Mouse (Mus musculus): ENCODE measurements around the gene Cyp2j6. TPM values are rescaled to one million over a fixed set of nuclear protein-coding genes. Genes with fewer than 3 reads are reported as not detected.
"Not testable (repeated sequence)": the region's sequence is repeated elsewhere in the genome, so short reads cannot be mapped to it uniquely, and the experiment has no call there.

The Cyp2j6 gene
- 1.9 TPM in 1 of 2 replicates, not detected in the other for polyA plus RNA-seq (2011; ENCODE audit: insufficient read depth, insufficient read length, low replicate concordance, missing spikeins)

- peak within 1 kb of the TSS; percentile 52 for H3K4me3 ChIP-seq (replicated peaks; ENCODE audit: control insufficient read depth, low read depth, low read length)
- WGBS: under 1% methylated on average over 16 of the region's 16 CpGs
- H3K4me1 ChIP-seq (ENCODE audit: control insufficient read depth, insufficient read depth, low read length): no peaks in the 10 kb centered on the region
- H3K27ac ChIP-seq (ENCODE audit: control insufficient read depth, insufficient read depth, low read depth, low read length, poor library complexity): no peak within 1 kb of the TSS
- TF ChIP-seq CTCF (IDR thresholded peaks at IDR 0.05; ENCODE audit: control insufficient read depth, insufficient read depth, low read length): no peak
- TF ChIP-seq POLR2A (IDR thresholded peaks at IDR 0.05; ENCODE audit: borderline replicate concordance, control insufficient read depth, low read depth, low read length): no peak
Observed at GRCm38 (mm10) chr4:96553133-96553819, at the start of gene Cyp2j6. TSS of gene Cyp2j6 (minus strand) at chr4:96553661.

DNA sequence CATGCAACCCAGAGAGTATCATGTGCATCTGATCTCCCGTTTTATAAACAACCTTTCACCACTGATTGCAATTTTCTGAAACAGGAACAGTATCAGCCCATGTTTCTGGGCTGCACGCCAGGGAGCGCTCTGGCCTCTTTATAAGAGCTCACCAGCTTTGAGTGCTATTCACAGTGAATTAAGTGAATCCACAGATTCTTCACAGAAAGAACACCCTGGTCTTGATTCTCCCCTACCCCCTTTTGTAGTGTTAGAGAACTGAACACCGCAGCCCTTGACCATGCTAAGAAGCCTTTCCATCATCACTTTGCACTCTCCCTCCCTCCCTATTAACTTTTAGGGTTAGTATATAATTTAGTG lies 38.3 kb upstream of the Cyp2j6 start:
- no peak overlapping the region for H3K27ac ChIP-seq (ENCODE audit: control insufficient read depth, insufficient read depth, low read depth, low read length, poor library complexity)
- no peak overlapping the region for H3K4me3 ChIP-seq (replicated peaks; ENCODE audit: control insufficient read depth, low read depth, low read length)
- 8% methylated on average over 4 of the region's 4 CpGs for WGBS
- no peaks in the 10 kb centered on the region for H3K4me1 ChIP-seq (ENCODE audit: control insufficient read depth, insufficient read depth, low read length)
- no peak for TF ChIP-seq POLR2A (IDR thresholded peaks at IDR 0.05; ENCODE audit: borderline replicate concordance, control insufficient read depth, low read depth, low read length)
- TF ChIP-seq CTCF (IDR thresholded peaks at IDR 0.05; ENCODE audit: control insufficient read depth, insufficient read depth, low read length): no peak

DNA sequence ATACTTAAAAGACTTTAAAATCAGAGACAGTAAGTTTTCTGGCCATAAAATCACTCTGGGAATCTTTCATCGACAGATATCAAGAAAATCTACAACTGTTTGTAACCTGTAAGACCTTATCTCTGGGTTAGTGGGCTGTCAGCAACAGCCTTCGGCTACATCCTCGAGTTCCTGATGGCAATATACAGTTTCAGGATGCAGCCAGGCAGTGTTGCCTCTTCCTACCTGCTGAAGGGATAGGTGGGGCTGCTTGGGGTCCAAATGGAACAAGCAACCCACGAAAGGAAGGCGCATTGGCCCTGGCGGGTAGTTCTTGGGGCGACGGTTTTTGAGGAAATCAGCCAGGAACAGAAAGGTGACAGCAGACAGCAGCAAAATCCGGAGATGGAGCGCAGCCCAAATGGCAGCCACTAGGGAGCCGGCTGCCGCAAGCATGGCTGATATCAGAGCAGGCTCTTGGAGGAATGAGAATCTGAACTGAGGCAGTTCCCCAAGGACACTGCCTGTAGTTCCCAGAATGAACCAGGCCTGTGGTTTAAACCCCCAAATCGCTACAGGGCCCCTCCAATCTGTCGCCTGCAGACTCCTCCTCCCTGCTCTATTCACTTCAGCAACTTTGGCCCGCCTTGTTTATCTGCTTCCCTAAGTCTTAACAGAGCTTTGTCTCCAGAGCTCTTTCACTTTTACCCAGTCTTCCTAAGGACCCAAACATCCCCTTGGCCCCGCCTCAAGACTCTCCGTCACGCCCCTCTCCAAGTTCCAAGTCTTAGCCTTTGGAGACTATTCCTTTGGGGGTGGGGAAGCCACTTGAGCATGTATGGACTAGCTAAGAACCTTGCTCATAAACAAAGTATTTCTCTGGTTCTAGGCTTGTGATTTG lies 37.7 kb upstream of the Cyp2j6 start, which contains the start of gene Cyp2j9:
Gene Cyp2j9 (minus strand): TSS at position 668 of the 880 bp plus-strand sequence.
- no peak within 1 kb of the TSS; the same call in 1 of the 2 replicates for H3K27ac ChIP-seq (ENCODE audit: control insufficient read depth, insufficient read depth, low read depth, low read length, poor library complexity)
- WGBS: under 1% methylated on average over 18 of the region's 18 CpGs
- H3K4me1 ChIP-seq (ENCODE audit: control insufficient read depth, insufficient read depth, low read length): no peaks in the 10 kb centered on the region
- TF ChIP-seq POLR2A (IDR thresholded peaks at IDR 0.05; ENCODE audit: borderline replicate concordance, control insufficient read depth, low read depth, low read length) (no peak), CTCF (IDR thresholded peaks at IDR 0.05; ENCODE audit: control insufficient read depth, insufficient read depth, low read length) (no peak)
- peak within 1 kb of the TSS; percentile 45 for H3K4me3 ChIP-seq (replicated peaks; ENCODE audit: control insufficient read depth, low read depth, low read length)

DNA sequence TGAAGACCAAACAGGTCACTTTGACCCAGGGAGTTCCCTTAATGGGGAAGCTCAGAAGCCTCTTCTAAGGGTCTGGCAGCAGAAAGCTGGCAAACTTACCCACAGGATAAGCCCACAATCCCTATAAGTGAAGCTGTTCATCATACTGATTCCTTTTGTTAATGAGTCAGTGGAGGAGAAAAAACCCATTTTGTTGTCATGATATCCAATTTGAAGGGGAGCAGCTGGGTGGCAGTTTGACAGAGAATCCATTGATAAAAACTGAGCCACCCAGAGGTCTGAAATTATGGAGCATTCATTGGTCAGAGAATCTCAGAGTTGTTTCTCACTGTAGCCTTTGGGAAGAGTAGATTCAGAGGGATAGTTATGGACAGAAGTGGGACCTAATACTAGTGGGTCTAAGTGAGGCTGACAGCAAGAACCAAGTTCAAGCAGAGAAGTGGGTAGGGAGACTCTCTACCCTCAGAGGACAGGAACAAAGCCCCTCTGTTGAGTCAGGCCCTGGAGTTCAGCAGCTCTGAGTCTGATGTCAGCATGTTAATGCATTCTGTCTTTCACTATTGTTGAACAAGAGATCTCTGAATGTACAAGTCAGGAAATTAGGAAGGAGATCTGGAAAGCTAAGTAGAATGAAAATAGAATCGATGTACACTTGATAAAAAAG lies 28.1 kb upstream of the Cyp2j6 start:
- no peak overlapping the region for H3K27ac ChIP-seq (ENCODE audit: control insufficient read depth, insufficient read depth, low read depth, low read length, poor library complexity)
- TF ChIP-seq POLR2A (IDR thresholded peaks at IDR 0.05; ENCODE audit: borderline replicate concordance, control insufficient read depth, low read depth, low read length) (no peak), CTCF (IDR thresholded peaks at IDR 0.05; ENCODE audit: control insufficient read depth, insufficient read depth, low read length) (no peak)
- H3K4me3 ChIP-seq (replicated peaks; ENCODE audit: control insufficient read depth, low read depth, low read length): no peak overlapping the region
- 56% methylated on average over 1 of the region's 1 CpGs for WGBS
- no peaks in the 10 kb centered on the region for H3K4me1 ChIP-seq (ENCODE audit: control insufficient read depth, insufficient read depth, low read length)

GRCm38 (mm10) chr4:96580351-96580750 lies 26.9 kb upstream of the Cyp2j6 start:
- WGBS: 77% methylated on average over 6 of the region's 6 CpGs
- H3K4me1 ChIP-seq (ENCODE audit: control insufficient read depth, insufficient read depth, low read length); H3K27ac ChIP-seq (ENCODE audit: control insufficient read depth, insufficient read depth, low read depth, low read length, poor library complexity); H3K4me3 ChIP-seq (replicated peaks; ENCODE audit: control insufficient read depth, low read depth, low read length): not testable (repeated sequence)

DNA sequence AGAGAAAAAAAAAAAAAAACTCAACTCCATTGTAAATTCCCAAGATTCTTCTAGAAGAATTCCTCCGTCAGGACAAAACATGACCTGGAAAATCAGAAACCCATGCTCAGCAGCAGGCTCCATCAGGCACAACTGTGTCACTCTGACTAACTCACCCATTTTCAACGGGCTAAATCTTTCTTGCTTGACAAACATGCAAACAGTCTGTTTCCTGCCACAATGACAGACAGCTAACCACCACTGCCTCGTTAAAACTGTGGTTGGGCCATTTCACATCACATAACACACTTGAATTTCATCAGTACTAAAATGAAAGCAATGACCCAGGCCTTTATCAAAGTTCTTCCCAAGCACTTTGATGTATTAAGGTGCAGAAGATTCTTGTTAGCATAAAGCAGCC lies 16.0 kb upstream of the Cyp2j6 start:
- H3K4me3 ChIP-seq (replicated peaks; ENCODE audit: control insufficient read depth, low read depth, low read length): no peak overlapping the region
- TF ChIP-seq POLR2A (IDR thresholded peaks at IDR 0.05; ENCODE audit: borderline replicate concordance, control insufficient read depth, low read depth, low read length) (no peak), CTCF (IDR thresholded peaks at IDR 0.05; ENCODE audit: control insufficient read depth, insufficient read depth, low read length) (no peak)
- no peak overlapping the region for H3K27ac ChIP-seq (ENCODE audit: control insufficient read depth, insufficient read depth, low read depth, low read length, poor library complexity)
- 11% methylated on average over 3 of the region's 3 CpGs for WGBS
- H3K4me1 ChIP-seq (ENCODE audit: control insufficient read depth, insufficient read depth, low read length): no peaks in the 10 kb centered on the region; the same call in 1 of the 2 replicates

DNA sequence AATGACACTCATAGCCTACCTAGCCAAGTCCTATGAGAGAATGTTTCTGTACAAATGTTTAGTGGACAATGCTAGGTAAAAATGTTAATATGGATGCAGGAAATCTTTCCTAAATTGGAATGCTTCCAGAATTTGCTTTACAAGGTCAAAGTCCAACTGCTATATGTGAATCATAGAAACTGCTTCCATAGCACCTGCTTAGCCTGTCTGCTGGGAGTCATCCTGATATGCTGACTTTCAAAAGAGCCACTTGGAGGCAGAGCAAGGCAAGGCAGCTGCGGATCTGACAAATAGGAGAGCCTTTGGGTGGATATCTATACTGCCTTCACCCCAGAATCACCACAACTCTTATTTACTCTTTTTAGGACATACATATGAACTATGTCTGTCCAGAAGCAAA lies 14.5 kb upstream of the Cyp2j6 start:
- WGBS: 74% methylated on average over 1 of the region's 1 CpGs
- H3K4me1 ChIP-seq (ENCODE audit: control insufficient read depth, insufficient read depth, low read length): no peaks in the 10 kb centered on the region; the same call in 1 of the 2 replicates
- no peak overlapping the region for H3K27ac ChIP-seq (ENCODE audit: control insufficient read depth, insufficient read depth, low read depth, low read length, poor library complexity)
- TF ChIP-seq CTCF (IDR thresholded peaks at IDR 0.05; ENCODE audit: control insufficient read depth, insufficient read depth, low read length) (no peak), POLR2A (IDR thresholded peaks at IDR 0.05; ENCODE audit: borderline replicate concordance, control insufficient read depth, low read depth, low read length) (no peak)
- no peak overlapping the region for H3K4me3 ChIP-seq (replicated peaks; ENCODE audit: control insufficient read depth, low read depth, low read length)

DNA sequence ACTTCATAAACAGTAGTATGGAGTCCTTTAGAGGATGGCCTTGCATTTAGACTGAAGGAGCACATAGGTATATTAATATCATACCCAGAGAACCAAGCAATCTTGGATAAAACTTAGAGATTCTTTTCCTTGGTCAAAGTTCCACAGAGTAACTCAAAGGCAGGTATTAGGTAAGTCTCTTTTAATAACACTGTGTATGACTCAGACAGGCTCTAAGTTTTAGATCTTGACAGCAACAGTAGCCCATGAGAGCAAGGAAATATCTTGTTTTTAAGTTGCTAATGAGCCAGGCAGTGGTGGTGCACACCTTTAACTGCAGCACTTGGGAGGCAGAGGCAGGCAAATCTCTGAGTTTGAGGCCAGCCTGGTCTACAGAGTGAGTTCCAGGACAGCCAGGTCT lies 12.3 kb upstream of the Cyp2j6 start:
- TF ChIP-seq POLR2A (IDR thresholded peaks at IDR 0.05; ENCODE audit: borderline replicate concordance, control insufficient read depth, low read depth, low read length) (no peak), CTCF (IDR thresholded peaks at IDR 0.05; ENCODE audit: control insufficient read depth, insufficient read depth, low read length) (no peak)
- no peaks in the 10 kb centered on the region; the same call in 1 of the 2 replicates for H3K4me1 ChIP-seq (ENCODE audit: control insufficient read depth, insufficient read depth, low read length)
- H3K27ac ChIP-seq (ENCODE audit: control insufficient read depth, insufficient read depth, low read depth, low read length, poor library complexity): no peak overlapping the region
- no peak overlapping the region for H3K4me3 ChIP-seq (replicated peaks; ENCODE audit: control insufficient read depth, low read depth, low read length)
